Mouse (Mus musculus) C2C12 (cell line): ENCODE measurements around the gene Mpp3.

Source experiments
- CTCF ChIP-seq: IDR thresholded peaks from one replicate; pipeline ENCODE4 v1.5.1; 2011; ENCODE audit not compliant: control insufficient read depth, insufficient read depth, insufficient read length
- FOSL1 ChIP-seq: IDR thresholded peaks from one replicate; pipeline ENCODE4 v1.8.0; 2011; ENCODE audit warnings: mild to moderate bottlenecking, low read length; ENCODE audit not compliant: poor library complexity, insufficient read depth, severe bottlenecking

DNA sequence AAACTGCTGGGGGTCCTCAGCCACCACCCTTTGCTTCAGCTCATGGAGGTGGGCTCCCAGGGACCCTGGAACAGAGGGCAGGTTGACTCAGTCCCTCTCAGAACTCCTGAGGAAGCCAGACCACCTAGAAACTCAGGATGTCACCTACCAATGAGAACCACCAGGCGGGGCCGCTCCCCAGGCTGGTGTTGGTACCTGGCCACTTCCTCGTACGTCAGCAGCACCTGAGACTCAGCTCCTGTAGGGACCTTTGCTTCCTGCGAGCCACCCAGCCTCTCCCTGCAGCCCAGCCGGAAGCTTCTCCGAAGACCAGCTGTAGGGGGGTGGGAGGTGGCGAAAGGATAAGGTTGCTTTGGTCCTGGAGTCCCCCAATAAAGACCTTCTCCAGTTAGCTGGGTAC is 19.9 kb downstream of the Mpp3 start:
- TF ChIP-seq CTCF (no peak), FOSL1 (no peak)
